Mouse (Mus musculus) embryo, embryonic 9.5 days (tissue): Measurements from ENCODE around the gene Atn1.
A peak's percentile ranks its signal among the peaks of the same experiment; 100 is the strongest.
"Not testable (repeated sequence)": the region's sequence is repeated elsewhere in the genome, so short reads cannot be mapped to it uniquely, and the experiment has no call there.

Experiments
- DNase-seq: peaks from one replicate; pipeline ENCODE4 v3.0.0-alpha.2; 2017; ENCODE audit errors: extremely low spot score

The Atn1 gene

GRCm38 (mm10) chr6:124755831-124756595 is at the start of gene Atn1, which contains the start of gene Gm45234:
TSS of gene Atn1 (minus strand) at chr6:124756524.
TSS of gene Gm45234 (minus strand) at chr6:124756021.
- peak; percentile 84 for DNase-seq

GRCm38 (mm10) chr6:124805341-124806321 is 49.3 kb upstream of the Atn1 start:
- peak; percentile 91 for DNase-seq

- DNase-seq = no peak
Observed at GRCm38 (mm10) chr6:124804341-124804740, 48.0 kb upstream of the Atn1 start.

- DNase-seq = not testable (repeated sequence)
Observed at GRCm38 (mm10) chr6:124803691-124804090, 47.4 kb upstream of the Atn1 start.

- no peak for DNase-seq
Observed at GRCm38 (mm10) chr6:124803061-124803460, 46.7 kb upstream of the Atn1 start.

- peak; percentile 61 for DNase-seq
Observed at GRCm38 (mm10) chr6:124802400-124802799, 46.1 kb upstream of the Atn1 start.

- no peak for DNase-seq
Observed at GRCm38 (mm10) chr6:124796200-124796599, 39.9 kb upstream of the Atn1 start.

GRCm38 (mm10) chr6:124795781-124796180 is 39.5 kb upstream of the Atn1 start:
- no peak for DNase-seq

GRCm38 (mm10) chr6:124791911-124792310 is 35.6 kb upstream of the Atn1 start:
- no peak for DNase-seq

- no peak for DNase-seq
Observed at GRCm38 (mm10) chr6:124790121-124790520, 33.8 kb upstream of the Atn1 start.

- no peak for DNase-seq
Observed at GRCm38 (mm10) chr6:124789519-124789918, 33.2 kb upstream of the Atn1 start.

- no peak for DNase-seq
Observed at GRCm38 (mm10) chr6:124787722-124788121, 31.4 kb upstream of the Atn1 start.

GRCm38 (mm10) chr6:124786756-124787420 is 30.6 kb upstream of the Atn1 start:
- no peak for DNase-seq

GRCm38 (mm10) chr6:124782436-124782835 is 26.1 kb upstream of the Atn1 start:
- peak; percentile 60 for DNase-seq

GRCm38 (mm10) chr6:124780917-124781316 is 24.6 kb upstream of the Atn1 start:
- no peak for DNase-seq

GRCm38 (mm10) chr6:124779984-124780416 is 23.7 kb upstream of the Atn1 start:
- DNase-seq = no peak

- DNase-seq = peak; percentile 81
Observed at GRCm38 (mm10) chr6:124779222-124779983, 23.1 kb upstream of the Atn1 start, which contains the start of gene Lrrc23. TSS of gene Lrrc23 (minus strand) at chr6:124779727.

GRCm38 (mm10) chr6:124770511-124770910 is 14.2 kb upstream of the Atn1 start:
- DNase-seq = no peak

GRCm38 (mm10) chr6:124770013-124770412 is 13.7 kb upstream of the Atn1 start:
- no peak for DNase-seq

GRCm38 (mm10) chr6:124769101-124769765 is 12.9 kb upstream of the Atn1 start, which contains the start of gene Eno2:
TSS of gene Eno2 (minus strand) at chr6:124769673.
- peak; percentile 48 for DNase-seq
